Mouse (Mus musculus) heart, embryonic 15.5 days (tissue): ENCODE measurements around the gene Adamtsl4. TPM values are rescaled to one million over a fixed set of nuclear protein-coding genes. Genes with fewer than 3 reads are reported as not detected.

Source experiments
- ATAC-seq: fragments of 200-750 bp; cut with Nextera tagmentation; replicated peaks from 2 replicates; pipeline ENCODE4 v1.8.0; 2017; ENCODE audit warnings: low read depth, moderate TSS enrichment; ENCODE audit not compliant: insufficient number of reproducible peaks, insufficient read depth, low FRiP score
- H3K27ac ChIP-seq: fragments of 300-500 bp; sonication (generic); 2 replicates; pipeline ENCODE4 v1.5.1; 2015; ENCODE audit warnings: mild to moderate bottlenecking, inconsistent platforms
- H3K27me3 ChIP-seq: fragments of 300-500 bp; sonication (generic); 2 replicates; pipeline ENCODE4 v1.6.1; 2015; ENCODE audit warnings: inconsistent platforms
- H3K36me3 ChIP-seq: fragments of 300-500 bp; sonication (generic); 2 replicates; pipeline ENCODE4 v1.6.1; 2015; ENCODE audit warnings: mild to moderate bottlenecking, inconsistent platforms
- H3K4me1 ChIP-seq: fragments of 300-500 bp; sonication (generic); replicated peaks from 2 replicates; pipeline ENCODE4 v1.6.1; 2015; ENCODE audit warnings: inconsistent platforms
- H3K4me2 ChIP-seq: fragments of 300-500 bp; sonication (generic); 2 replicates; pipeline ENCODE4 v1.6.1; 2015; ENCODE audit warnings: inconsistent platforms, mild to moderate bottlenecking, moderate library complexity
- H3K4me3 ChIP-seq: fragments of 300-500 bp; sonication (generic); 2 replicates; pipeline ENCODE4 v1.5.1; 2015; ENCODE audit warnings: mild to moderate bottlenecking, inconsistent platforms
- H3K9ac ChIP-seq: fragments of 300-500 bp; sonication (generic); 2 replicates; pipeline ENCODE4 v1.6.1; 2015; ENCODE audit warnings: mild to moderate bottlenecking, inconsistent platforms
- H3K9me3 ChIP-seq: fragments of 300-500 bp; sonication (generic); replicated peaks from 2 replicates; pipeline ENCODE4 v1.6.1; 2016; ENCODE audit warnings: inconsistent platforms
- WGBS: fragments of 180-500 bp; shearing (Covaris S2); methylation state at CpG from one replicate; pipeline ENCODE4 v1.1.7; 2015; ENCODE audit warnings: mixed read lengths; 5-methylcytosine and 5-hydroxymethylcytosine counted together
- polyA plus RNA-seq: library from polyadenylated mRNA; unstranded; fragments of >200 nt; fragmentation: Nextera tagmentation; extraction: Ambion mirVana; gene quantifications from 2 replicates; pipeline ENCODE4 v1.2.1, GENCODE M21; 2015

Gene Adamtsl4
- polyA plus RNA-seq, 1 experiment from 2014 or later = 6.9 TPM

DNA sequence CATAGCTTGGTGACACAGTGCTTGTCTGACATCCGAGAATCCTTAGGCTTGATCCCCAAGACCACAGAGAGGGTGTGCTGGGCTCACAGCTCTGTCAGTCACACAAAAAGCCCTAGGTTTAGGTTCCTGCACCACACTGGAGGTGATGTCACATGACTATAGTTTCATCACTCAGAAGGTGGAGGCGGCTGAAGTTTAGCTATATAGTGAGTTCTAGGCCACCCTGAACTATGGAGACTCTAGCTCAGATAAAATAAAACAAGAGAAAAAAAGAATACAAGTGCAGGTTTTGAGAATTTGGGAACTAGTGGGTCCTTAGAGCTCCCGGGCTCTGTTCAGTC lies 36.7 kb downstream of the Adamtsl4 start:
- H3K27me3 ChIP-seq = no peaks in the 10 kb centered on the region
- H3K36me3 ChIP-seq = no peaks in the 10 kb centered on the region
- peaks cover 33% of the 10 kb centered on the region for H3K4me1 ChIP-seq
- peak overlapping the region; percentile 82 for H3K27ac ChIP-seq
- no peak overlapping the region for H3K4me3 ChIP-seq
- no peaks in the 10 kb centered on the region for H3K9me3 ChIP-seq
- no peak overlapping the region for H3K4me2 ChIP-seq
- 71% methylated on average over 3 of the region's 3 CpGs for WGBS
- ATAC-seq = no peak
- H3K9ac ChIP-seq = no peak overlapping the region

- Histone ChIP-seq H3K27ac (peak overlapping the region; percentile 82), H3K27me3 (no peaks in the 10 kb centered on the region), H3K4me1 (peaks cover 33% of the 10 kb centered on the region), H3K4me3 (no peak overlapping the region), H3K36me3 (no peaks in the 10 kb centered on the region), H3K9me3 (no peaks in the 10 kb centered on the region), H3K4me2 (no peak overlapping the region), H3K9ac (no peak overlapping the region)
- peak; percentile 31 for ATAC-seq
- 49% methylated on average over 6 of the region's 6 CpGs for WGBS
Measured at GRCm38 (mm10) chr3:95650276-95651032, 37.3 kb downstream of the Adamtsl4 start.

GRCm38 (mm10) chr3:95648016-95648415 lies 39.7 kb downstream of the Adamtsl4 start:
- Histone ChIP-seq H3K4me1 (peaks cover 23% of the 10 kb centered on the region), H3K27me3 (no peaks in the 10 kb centered on the region), H3K27ac (no peak overlapping the region), H3K4me2 (no peak overlapping the region), H3K9ac (no peak overlapping the region), H3K36me3 (no peaks in the 10 kb centered on the region), H3K4me3 (no peak overlapping the region), H3K9me3 (no peaks in the 10 kb centered on the region)
- no peak for ATAC-seq
- 90% methylated on average over 5 of the region's 5 CpGs for WGBS

GRCm38 (mm10) chr3:95645313-95646235 lies 42.1 kb downstream of the Adamtsl4 start:
- H3K27ac ChIP-seq = no peak overlapping the region
- ATAC-seq = no peak
- WGBS = 54% methylated on average over 10 of the region's 10 CpGs

GRCm38 (mm10) chr3:95643097-95643496 lies 44.6 kb downstream of the Adamtsl4 start:
- no peaks in the 10 kb centered on the region for H3K27me3 ChIP-seq
- H3K9ac ChIP-seq = no peak overlapping the region
- ATAC-seq = no peak
- no peak overlapping the region for H3K27ac ChIP-seq
- 75% methylated on average over 7 of the region's 7 CpGs for WGBS
- no peak overlapping the region for H3K4me3 ChIP-seq
- H3K9me3 ChIP-seq = no peaks in the 10 kb centered on the region
- peaks cover 7% of the 10 kb centered on the region; the same call in 1 of the 2 replicates for H3K36me3 ChIP-seq
- H3K4me1 ChIP-seq = no peaks in the 10 kb centered on the region
- no peak overlapping the region for H3K4me2 ChIP-seq

More at GRCm38 (mm10) chr3:95645313-95646235, 42.1 kb downstream of the Adamtsl4 start:
- no peak overlapping the region for H3K9ac ChIP-seq
- H3K4me3 ChIP-seq = no peak overlapping the region
- H3K4me2 ChIP-seq = no peak overlapping the region
- H3K36me3 ChIP-seq = no peaks in the 10 kb centered on the region
- peaks cover 7% of the 10 kb centered on the region for H3K4me1 ChIP-seq
- no peaks in the 10 kb centered on the region for H3K27me3 ChIP-seq
- H3K9me3 ChIP-seq = no peaks in the 10 kb centered on the region

- Histone ChIP-seq H3K9me3 (no peaks in the 10 kb centered on the region), H3K9ac (no peak overlapping the region), H3K36me3 (peaks cover 31% of the 10 kb centered on the region; the same call in 1 of the 2 replicates), H3K4me3 (no peak overlapping the region), H3K4me1 (0 out of 2 replicates have a peak, but pooled peaks cover 4% of the 10 kb centered on the region), H3K4me2 (no peak overlapping the region), H3K27ac (no peak overlapping the region), H3K27me3 (no peaks in the 10 kb centered on the region)
- 100% methylated on average over 1 of the region's 1 CpGs for WGBS
- no peak for ATAC-seq
Measured at GRCm38 (mm10) chr3:95639694-95640093, 48.0 kb downstream of the Adamtsl4 start.

DNA sequence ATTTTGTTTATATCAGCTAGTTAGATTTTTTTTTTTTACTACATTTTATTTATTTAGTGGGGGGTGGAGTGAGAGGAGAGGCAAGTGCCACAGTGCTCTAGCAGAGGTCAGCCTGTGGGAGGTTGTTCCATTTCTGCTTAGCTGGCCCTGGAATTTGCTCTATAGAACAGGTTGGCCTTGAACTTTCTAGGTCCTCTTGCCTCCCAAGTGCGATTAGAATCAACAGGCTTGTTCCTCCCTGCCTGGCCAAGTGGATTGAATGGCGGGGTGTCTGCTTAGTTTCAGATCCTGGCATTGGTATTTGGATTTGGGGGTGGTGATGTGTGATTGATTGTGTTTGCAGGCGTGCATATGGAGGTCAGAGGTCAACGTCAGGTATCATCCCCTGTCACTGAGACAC lies 51.6 kb downstream of the Adamtsl4 start:
- Histone ChIP-seq H3K4me3 (no peak overlapping the region), H3K27me3 (no peaks in the 10 kb centered on the region), H3K4me1 (peaks cover 7% of the 10 kb centered on the region; the same call in 1 of the 2 replicates), H3K4me2 (no peak overlapping the region), H3K9me3 (no peaks in the 10 kb centered on the region), H3K9ac (no peak overlapping the region), H3K36me3 (peaks cover 59% of the 10 kb centered on the region), H3K27ac (no peak overlapping the region)
- no peak for ATAC-seq
- WGBS = 64% methylated on average over 4 of the region's 4 CpGs

DNA sequence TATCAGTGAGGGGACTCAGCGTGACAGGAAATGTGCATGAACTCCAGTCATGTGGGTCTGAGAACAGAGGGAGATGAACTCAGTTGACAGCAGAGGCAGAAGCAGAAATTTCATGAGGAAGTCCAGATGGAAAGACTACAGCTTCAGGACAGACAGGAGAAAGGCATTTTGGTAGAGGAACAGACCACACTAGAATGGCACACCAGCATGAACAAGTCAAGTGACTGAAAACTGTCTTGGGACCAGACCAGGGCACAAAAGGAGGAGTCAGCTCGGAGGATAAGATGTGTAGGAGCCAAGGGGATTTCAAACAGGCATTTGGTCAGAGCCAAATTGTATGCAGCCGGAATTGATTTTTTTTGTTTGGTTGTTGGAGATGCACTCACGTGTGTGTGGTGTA lies 52.1 kb downstream of the Adamtsl4 start:
- no peak for ATAC-seq
- Histone ChIP-seq H3K27me3 (no peaks in the 10 kb centered on the region), H3K4me1 (peaks cover 7% of the 10 kb centered on the region; the same call in 1 of the 2 replicates), H3K36me3 (peaks cover 62% of the 10 kb centered on the region), H3K9ac (no peak overlapping the region), H3K4me3 (no peak overlapping the region), H3K4me2 (no peak overlapping the region), H3K9me3 (no peaks in the 10 kb centered on the region), H3K27ac (peak overlapping the region; percentile 26; the same call in 1 of the 2 replicates)
- 63% methylated on average over 4 of the region's 4 CpGs for WGBS

- WGBS = 61% methylated on average over 12 of the region's 12 CpGs
- Histone ChIP-seq H3K27ac (peak overlapping the region; percentile 50), H3K4me1 (peaks cover 7% of the 10 kb centered on the region; the same call in 1 of the 2 replicates), H3K9me3 (no peaks in the 10 kb centered on the region), H3K4me3 (no peak overlapping the region), H3K9ac (no peak overlapping the region), H3K36me3 (peaks cover 82% of the 10 kb centered on the region), H3K4me2 (no peak overlapping the region), H3K27me3 (no peaks in the 10 kb centered on the region)
- ATAC-seq = 0 out of 2 replicates have a peak, but pooled peaks have one; percentile 41
Measured at GRCm38 (mm10) chr3:95632648-95633588, 54.8 kb downstream of the Adamtsl4 start.

DNA sequence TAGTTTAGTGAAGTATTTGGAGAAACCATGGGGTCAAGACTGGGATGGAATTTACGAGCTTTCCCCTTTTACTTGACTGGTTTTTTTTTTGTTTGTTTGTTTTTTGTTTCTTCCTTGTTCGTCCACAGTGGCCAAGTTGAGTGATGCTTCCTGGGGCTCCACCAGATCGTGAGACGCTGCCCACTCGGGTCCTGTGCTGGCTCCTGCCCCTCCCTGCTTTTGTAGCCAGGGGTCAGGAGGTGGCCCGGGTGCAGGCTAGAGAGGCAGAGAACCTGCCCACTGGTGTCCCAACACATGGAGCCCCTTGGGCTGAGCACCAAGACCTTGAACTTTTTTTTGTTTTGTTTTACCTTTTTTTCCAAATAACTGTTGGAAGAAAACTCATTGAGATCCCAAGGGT lies 56.4 kb downstream of the Adamtsl4 start:
- Histone ChIP-seq H3K4me1 (peaks cover 10% of the 10 kb centered on the region), H3K4me2 (no peak overlapping the region), H3K9me3 (no peaks in the 10 kb centered on the region), H3K9ac (no peak overlapping the region), H3K27ac (no peak overlapping the region), H3K27me3 (no peaks in the 10 kb centered on the region), H3K4me3 (no peak overlapping the region), H3K36me3 (peaks cover 82% of the 10 kb centered on the region)
- no peak for ATAC-seq
- 70% methylated on average over 6 of the region's 6 CpGs for WGBS
